Mouse (Mus musculus) adrenal gland, adult (tissue): ENCODE measurements at regions not wholly inside any gene's neighbourhood (a gene's known extent, or its start where the extent isn't known, plus 50 kb on each side); places are given as distances from the start of the nearest gene placed in this dataset.

ENCODE experiments used
- DNase-seq, 2 experiments: peaks; one replicate each; pipeline ENCODE4 v3.0.0; 2022 to 2023; ENCODE audit warnings: low spot score in 1 of 2; ENCODE audit not compliant: inconsistent age in 2 of 2

DNA sequence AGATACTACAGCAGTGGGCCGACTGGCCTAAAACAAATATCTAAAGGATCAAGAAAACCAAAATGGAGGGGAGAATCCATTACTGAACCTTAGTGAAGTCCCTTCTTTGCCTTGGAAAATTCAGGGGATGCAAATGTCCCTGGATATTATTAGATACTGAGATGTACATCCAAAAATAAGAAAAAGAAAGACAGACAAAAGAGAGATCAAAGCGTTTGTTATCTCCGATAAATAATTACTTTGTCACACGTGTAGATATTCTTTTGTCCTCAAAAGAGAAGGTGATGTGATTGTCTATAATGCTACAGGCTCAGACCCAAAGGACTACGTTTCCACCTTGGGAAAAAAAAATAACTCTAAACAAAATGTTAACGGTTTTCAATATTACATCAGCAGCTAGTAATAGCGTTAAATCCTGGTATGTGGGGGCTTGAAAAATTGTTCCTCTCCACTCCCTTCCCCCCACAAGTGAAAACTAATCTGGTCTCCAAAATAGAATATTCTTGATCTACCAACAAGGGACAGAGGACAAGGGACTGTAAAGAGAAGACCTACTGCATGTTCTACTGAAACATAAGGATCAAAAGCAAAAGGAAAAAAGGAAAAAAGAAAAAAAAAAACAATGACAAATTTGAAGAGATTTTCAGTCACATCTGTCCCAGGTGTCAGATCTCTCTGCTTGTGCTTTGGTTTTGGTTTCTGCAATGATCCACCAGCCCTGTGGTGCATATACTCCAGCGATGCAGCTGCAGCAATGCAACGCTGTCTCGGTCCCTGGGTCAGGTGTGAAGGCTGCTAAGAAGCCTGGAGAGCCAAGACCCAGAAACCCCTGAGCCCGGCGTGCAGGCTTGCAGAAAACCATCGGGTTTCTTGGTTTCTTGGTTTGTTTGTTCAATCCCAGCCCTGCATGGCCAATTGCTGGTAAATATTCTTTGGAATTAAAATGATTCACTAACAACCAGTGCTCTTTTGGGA, 256.6 kb upstream of the Nfe2l3 start:
- peak in 1 of 2 experiments; percentile 26 for DNase-seq

- DNase-seq, result peak in 1 of 2 experiments; percentile 23
Measured at GRCm38 (mm10) chr6:51176791-51177433, 255.6 kb upstream of the Nfe2l3 start.

DNA sequence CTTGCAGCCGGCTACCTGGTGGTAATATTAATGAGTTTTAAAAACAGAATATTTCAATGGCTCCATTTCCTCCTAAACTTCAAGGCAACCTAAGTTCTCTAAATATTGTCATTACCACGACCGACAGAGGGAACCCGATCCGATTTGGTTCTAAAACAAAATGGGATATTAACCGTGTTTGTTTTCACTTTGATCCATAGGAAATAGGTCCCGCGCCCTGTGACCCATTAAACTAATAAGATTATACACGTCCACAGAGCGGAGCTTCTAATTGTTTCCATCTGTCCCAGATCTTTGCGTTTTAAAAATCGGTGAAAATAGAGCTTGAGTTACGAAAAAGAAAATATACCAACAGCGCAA, 254.8 kb upstream of the Nfe2l3 start:
- DNase-seq, result no peak

DNA sequence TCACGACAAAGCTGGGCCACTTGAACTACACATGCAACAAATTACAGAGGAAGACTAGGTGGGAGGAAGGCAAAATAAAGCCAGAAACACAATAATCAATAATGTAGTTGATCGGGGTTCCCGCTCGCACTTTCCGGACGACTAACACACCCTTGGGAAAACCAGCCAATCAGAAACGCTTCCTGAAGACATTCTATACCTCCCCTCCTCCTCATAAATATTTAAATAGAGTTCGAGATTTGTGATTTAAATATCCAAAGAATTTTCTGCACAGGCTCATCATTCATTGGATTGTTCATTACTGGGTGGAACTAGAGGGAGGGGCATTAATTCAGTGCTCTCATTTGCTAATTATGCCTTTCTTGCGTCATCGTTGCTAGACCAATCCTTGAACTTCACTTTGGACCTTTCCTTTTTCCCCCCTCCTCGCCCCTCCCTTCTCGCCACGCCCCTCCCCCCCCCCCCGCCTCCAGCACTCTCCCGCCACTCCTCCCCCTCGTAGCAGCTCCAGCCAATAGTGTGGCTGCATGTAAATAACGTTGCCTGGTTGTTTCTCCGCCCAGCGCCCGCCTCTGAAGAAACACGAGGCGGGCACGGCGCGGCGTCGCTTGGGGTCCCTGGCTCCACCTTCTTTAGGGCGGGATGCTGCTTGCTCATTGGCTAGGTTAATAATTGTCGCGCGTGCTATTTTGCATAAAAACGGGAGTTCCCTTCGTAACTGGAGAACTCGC, 254.2 kb upstream of the Nfe2l3 start:
- DNase-seq, result peak; percentile 66 to 92

DNA sequence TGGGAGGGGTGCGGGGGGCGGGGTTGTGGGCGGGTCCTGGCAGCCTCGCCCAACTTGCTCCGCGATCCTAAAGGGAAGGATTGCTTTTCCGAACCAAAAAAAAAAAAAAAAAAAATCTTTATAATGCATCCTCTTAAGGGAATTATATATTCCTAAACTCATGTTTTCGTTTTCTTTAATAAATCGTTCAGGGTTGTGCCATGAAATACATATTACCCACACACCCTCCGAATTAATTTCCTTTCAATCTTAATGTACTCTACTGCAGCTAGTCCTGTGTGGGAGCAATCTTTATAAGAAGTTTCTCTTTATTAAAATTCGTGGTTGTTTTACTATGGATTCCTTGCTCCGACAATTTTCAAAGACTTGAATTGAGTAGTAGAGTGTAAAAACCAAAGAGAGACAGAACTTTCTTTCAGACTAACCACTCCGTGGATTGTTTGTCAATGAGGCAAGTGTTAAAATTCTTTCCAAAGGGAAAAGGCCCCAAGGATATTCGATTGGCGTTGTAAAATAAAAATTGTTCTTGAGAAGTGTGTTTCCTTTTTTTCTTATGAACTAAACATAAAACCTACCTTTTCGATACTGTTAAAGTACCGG, 253.6 kb upstream of the Nfe2l3 start:
- peak in 1 of 2 experiments; percentile 69 for DNase-seq

DNA sequence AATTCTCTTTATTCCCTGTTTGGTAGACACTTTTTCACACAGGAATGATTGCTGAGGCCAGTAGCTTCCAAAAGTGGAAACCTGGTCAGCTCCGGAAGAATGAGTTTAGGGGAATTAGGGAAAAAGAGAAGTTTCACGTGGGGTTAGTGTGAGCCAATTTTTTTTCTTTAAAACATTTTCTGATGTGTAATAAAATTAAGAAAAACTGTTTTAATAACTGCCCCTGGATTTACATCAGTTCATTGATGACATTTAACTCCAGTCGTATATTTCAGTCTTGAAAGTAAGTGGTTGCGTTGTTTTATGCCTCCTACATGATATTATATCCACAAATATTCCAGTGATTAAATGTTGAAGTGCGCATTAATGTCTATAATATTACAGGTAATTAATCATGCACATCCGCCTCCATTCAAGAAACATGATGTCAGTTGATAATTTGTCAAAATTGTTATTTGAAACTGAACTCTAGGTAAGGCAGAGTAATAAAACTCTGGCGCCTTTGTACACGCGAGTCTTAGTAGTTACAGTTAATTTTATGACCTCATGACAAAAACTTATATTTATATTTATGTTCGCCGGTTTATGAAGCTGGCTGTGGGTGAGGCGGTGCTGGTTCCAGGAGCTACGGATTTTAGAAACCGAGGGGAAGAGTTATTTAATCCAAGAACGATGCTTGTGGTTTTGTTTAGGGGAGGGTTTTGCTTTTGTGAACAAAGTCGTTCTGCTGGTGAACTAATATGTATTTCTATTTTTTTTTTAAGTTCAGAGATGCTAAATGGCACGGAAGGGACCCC, 252.5 kb upstream of the Nfe2l3 start:
- peak in 1 of 2 experiments; percentile 37 for DNase-seq

- DNase-seq, result peak in 1 of 2 experiments; percentile 41
Measured at GRCm38 (mm10) chr6:51180881-51181875, 251.3 kb upstream of the Nfe2l3 start.

GRCm38 (mm10) chr6:51181905-51182304, 250.6 kb upstream of the Nfe2l3 start:
- no peak for DNase-seq

- peak in 1 of 2 experiments; percentile 20 for DNase-seq
Measured at GRCm38 (mm10) chr6:51182771-51183284, 249.6 kb upstream of the Nfe2l3 start.

DNA sequence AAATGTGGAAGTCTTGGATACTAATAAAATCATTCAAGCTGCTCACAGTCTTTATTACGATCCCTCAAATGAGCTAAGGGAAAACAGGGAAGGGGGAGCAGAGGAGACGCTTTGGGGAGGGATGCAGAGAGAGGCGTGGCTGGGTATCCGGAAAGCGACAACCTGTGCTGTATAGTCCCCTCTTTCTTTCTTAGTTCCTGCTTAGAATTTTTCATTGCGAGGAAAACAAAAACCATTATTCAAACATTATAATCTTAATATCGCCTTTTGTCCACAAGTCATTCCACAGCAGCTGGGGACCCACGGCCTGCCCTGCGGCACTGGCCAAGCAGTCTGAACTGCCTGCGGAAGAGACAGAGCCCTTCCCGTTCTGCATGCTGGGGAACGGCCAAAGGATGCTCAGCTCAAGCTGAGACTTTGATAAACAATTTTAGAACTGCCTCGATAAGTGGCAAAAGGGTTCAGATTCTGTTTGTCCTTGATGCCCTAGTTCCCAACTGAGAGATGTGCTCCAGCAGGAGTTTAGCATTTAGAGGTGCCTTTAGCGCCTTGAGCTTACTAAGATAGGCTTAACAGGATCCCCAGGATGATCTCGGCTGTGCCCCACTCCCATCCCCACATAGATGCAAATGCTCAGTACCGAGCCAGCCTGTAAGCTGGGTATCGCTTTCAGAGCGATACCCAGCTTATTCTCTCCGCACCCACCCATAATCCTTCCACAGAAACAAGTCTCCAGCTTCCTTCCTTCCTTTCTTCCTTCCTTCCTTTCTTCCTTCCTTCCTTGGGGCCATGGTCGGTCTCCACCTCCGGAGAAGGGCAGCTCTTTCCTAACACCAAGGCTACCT, 248.7 kb upstream of the Nfe2l3 start:
- DNase-seq, result no peak

- DNase-seq, result no peak
Measured at GRCm38 (mm10) chr6:51184500-51184899, 248.0 kb upstream of the Nfe2l3 start.

DNA sequence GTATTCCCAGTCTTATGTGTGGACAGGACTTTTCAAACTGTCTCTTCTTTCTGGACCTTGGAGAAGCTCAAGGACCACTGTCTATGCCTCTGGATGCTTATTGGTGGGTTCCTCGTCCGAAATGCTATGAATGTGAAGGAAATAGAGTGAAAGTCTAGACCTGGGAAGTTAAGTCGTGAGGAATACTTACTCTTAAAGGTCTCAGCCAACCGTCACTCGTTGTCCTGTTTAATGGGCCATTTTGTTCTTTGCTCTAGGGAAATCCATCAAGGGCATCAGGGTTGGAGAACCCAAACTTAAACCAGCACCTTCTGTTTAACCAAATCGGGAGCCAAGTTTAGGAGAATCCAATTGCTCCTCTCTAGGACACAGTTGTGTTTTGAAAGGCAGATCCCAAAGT, 247.3 kb upstream of the Nfe2l3 start:
- no peak for DNase-seq

GRCm38 (mm10) chr6:51189173-51189572, 243.3 kb upstream of the Nfe2l3 start:
- no peak for DNase-seq

DNA sequence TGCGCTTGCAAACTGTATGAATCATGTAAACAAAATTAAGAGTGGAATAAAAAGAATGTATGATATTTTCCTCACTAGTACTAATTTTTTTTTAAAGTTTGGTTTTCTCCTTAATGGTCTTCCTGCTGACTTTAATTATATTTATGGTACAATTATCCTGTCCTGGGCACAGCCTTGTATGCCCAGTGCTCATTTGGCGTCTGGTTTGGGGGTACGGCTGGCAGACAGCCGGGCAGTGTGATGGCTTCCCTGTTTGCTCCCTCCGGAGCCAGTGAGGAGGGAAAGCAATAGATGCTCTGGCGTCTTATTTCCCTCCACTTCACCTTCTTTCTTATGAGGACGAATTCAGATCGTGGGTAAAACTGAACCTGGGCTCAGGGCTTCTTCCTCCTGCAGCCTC, 239.6 kb upstream of the Nfe2l3 start:
- DNase-seq, result no peak

GRCm38 (mm10) chr6:51193356-51193755, 239.1 kb upstream of the Nfe2l3 start:
- DNase-seq, result no peak

DNA sequence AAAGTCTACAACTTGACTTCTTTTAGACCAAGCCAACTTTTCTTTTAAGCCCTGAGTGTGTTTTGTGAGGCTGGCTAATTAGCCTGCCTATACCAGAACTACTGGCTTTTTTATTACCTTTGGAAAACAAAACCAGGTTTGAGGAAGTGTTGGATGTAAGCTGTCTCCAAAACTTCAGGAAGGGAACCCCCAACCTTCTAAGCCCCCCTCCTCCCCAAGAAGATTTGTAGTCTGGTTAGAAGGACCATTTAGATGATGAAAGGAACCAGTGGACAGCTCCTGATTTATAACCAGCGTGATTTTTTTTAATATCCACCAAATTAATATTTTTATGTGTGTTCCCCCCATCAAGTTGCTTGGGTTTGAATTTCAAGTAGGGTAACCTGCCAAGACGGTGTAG, 236.1 kb upstream of the Nfe2l3 start:
- no peak for DNase-seq

- DNase-seq, result no peak
Measured at GRCm38 (mm10) chr6:51197000-51197774, 235.3 kb upstream of the Nfe2l3 start.
